Mouse (Mus musculus): ENCODE measurements around the gene S100a10.
A peak's percentile ranks its signal among the peaks of the same experiment; 100 is the strongest.
"Not testable (repeated sequence)": the region's sequence is repeated elsewhere in the genome, so short reads cannot be mapped to it uniquely, and the experiment has no call there.

S100a10 gene

GRCm38 (mm10) chr3:93554981-93555877, at the start of gene S100a10:
TSS of gene S100a10 (plus strand) at chr3:93555080.
- DNase-seq (ENCODE audit: low read depth, low spot score), result no peak

- no peak for DNase-seq (ENCODE audit: low read depth, low spot score)
These were observed 48.7 kb upstream of the S100a10 start for GRCm38 (mm10) chr3:93505960-93506863.

- no peak for DNase-seq (ENCODE audit: low read depth, low spot score)
These were observed 48.0 kb upstream of the S100a10 start for GRCm38 (mm10) chr3:93506881-93507325.

- no peak for DNase-seq (ENCODE audit: low read depth, low spot score)
These were observed 45.6 kb upstream of the S100a10 start for GRCm38 (mm10) chr3:93509301-93509700.

GRCm38 (mm10) chr3:93511036-93511435, 43.8 kb upstream of the S100a10 start:
- no peak for DNase-seq (ENCODE audit: low read depth, low spot score)

- no peak for DNase-seq (ENCODE audit: low read depth, low spot score)
These were observed 43.1 kb upstream of the S100a10 start for GRCm38 (mm10) chr3:93511801-93512200.

- DNase-seq (ENCODE audit: low read depth, low spot score), result no peak
These were observed 42.3 kb upstream of the S100a10 start for GRCm38 (mm10) chr3:93512386-93513101.

GRCm38 (mm10) chr3:93514628-93515027, 40.3 kb upstream of the S100a10 start:
- no peak for DNase-seq (ENCODE audit: low read depth, low spot score)

GRCm38 (mm10) chr3:93517343-93517742, 37.5 kb upstream of the S100a10 start:
- no peak for DNase-seq (ENCODE audit: low read depth, low spot score)

- no peak for DNase-seq (ENCODE audit: low read depth, low spot score)
These were observed 35.0 kb upstream of the S100a10 start for GRCm38 (mm10) chr3:93519856-93520329.

GRCm38 (mm10) chr3:93520330-93521193, 34.3 kb upstream of the S100a10 start, which contains the start of gene S100a11:
TSS of gene S100a11 (plus strand) at chr3:93520488.
- DNase-seq (ENCODE audit: low read depth, low spot score), result peak; percentile 40

- no peak for DNase-seq (ENCODE audit: low read depth, low spot score)
These were observed 33.3 kb upstream of the S100a10 start for GRCm38 (mm10) chr3:93521462-93522057.

GRCm38 (mm10) chr3:93522611-93523010, 32.3 kb upstream of the S100a10 start:
- DNase-seq (ENCODE audit: low read depth, low spot score), result peak; percentile 29

GRCm38 (mm10) chr3:93527300-93527699, 27.6 kb upstream of the S100a10 start:
- no peak for DNase-seq (ENCODE audit: low read depth, low spot score)

GRCm38 (mm10) chr3:93528807-93529206, 26.1 kb upstream of the S100a10 start:
- no peak for DNase-seq (ENCODE audit: low read depth, low spot score)

- no peak for DNase-seq (ENCODE audit: low read depth, low spot score)
These were observed 17.8 kb upstream of the S100a10 start for GRCm38 (mm10) chr3:93537068-93537576.

GRCm38 (mm10) chr3:93538486-93538885, 16.4 kb upstream of the S100a10 start:
- DNase-seq (ENCODE audit: low read depth, low spot score), result no peak

- no peak for DNase-seq (ENCODE audit: low read depth, low spot score)
These were observed 13.4 kb upstream of the S100a10 start for GRCm38 (mm10) chr3:93541501-93541900.

- DNase-seq (ENCODE audit: low read depth, low spot score), result not testable (repeated sequence)
These were observed 10.7 kb upstream of the S100a10 start for GRCm38 (mm10) chr3:93544170-93544569.

Measured in embryo, embryonic 11.5 days (tissue).